Mouse (Mus musculus) olfactory bulb, adult 2 months (tissue): ENCODE data around the gene Cadm3.

Source experiments
- CTCF ChIP-seq: fragments of 200-500 bp; IDR thresholded peaks from 2 replicates; pipeline ENCODE4 v1.5.1; 2012; ENCODE audit warnings: low read depth, mild to moderate bottlenecking, low read length, moderate library complexity; ENCODE audit not compliant: insufficient read depth
- POLR2A ChIP-seq: fragments of 200-500 bp; IDR thresholded peaks from 2 replicates; pipeline ENCODE4 v1.6.1; 2012; ENCODE audit warnings: mild to moderate bottlenecking, low read depth, low read length, moderate library complexity; ENCODE audit not compliant: insufficient read depth

- TF ChIP-seq POLR2A (no peak), CTCF (no peak)
Measured at GRCm38 (mm10) chr1:173323839-173324585, 43.5 kb downstream of the Cadm3 start.
